Mouse (Mus musculus): ENCODE results near the gene Traf2.

- no peak for TF ChIP-seq EP300 (IDR thresholded peaks at IDR 0.05; ENCODE audit: insufficient read depth, low read depth, low read length)
- no peak for TF ChIP-seq POLR2A (IDR thresholded peaks at IDR 0.05; ENCODE audit: insufficient read depth, low read depth, low read length)
These were observed 40.5 kb upstream of the Traf2 start for GRCm38 (mm10) chr2:25587290-25587689.
